Mouse (Mus musculus): ENCODE results near the gene Dst.

The Dst gene

GRCm38 (mm10) chr1:34167151-34168057, 259.4 kb downstream of the Dst start:
- DNase-seq (ENCODE audit: low read depth, low spot score) = no peak

- DNase-seq (ENCODE audit: low read depth, low spot score) = no peak
These were observed 261.1 kb downstream of the Dst start for GRCm38 (mm10) chr1:34169086-34169485.

GRCm38 (mm10) chr1:34174517-34174916, 266.5 kb downstream of the Dst start:
- no peak for DNase-seq (ENCODE audit: low read depth, low spot score)

- DNase-seq (ENCODE audit: low read depth, low spot score) = no peak
These were observed 266.9 kb downstream of the Dst start for GRCm38 (mm10) chr1:34174961-34175360.

GRCm38 (mm10) chr1:34178022-34178727, 270.1 kb downstream of the Dst start:
- DNase-seq (ENCODE audit: low read depth, low spot score) = no peak

GRCm38 (mm10) chr1:34179756-34180155, 271.7 kb downstream of the Dst start:
- no peak for DNase-seq (ENCODE audit: low read depth, low spot score)

- DNase-seq (ENCODE audit: low read depth, low spot score) = no peak
These were observed 274.6 kb downstream of the Dst start for GRCm38 (mm10) chr1:34182406-34183249.

GRCm38 (mm10) chr1:34183250-34183926, 275.4 kb downstream of the Dst start:
- no peak for DNase-seq (ENCODE audit: low read depth, low spot score)

GRCm38 (mm10) chr1:34184266-34184665, 276.2 kb downstream of the Dst start:
- DNase-seq (ENCODE audit: low read depth, low spot score) = no peak

GRCm38 (mm10) chr1:34186033-34186432, 278.0 kb downstream of the Dst start:
- DNase-seq (ENCODE audit: low read depth, low spot score) = no peak

GRCm38 (mm10) chr1:34187501-34187900, 279.5 kb downstream of the Dst start:
- DNase-seq (ENCODE audit: low read depth, low spot score) = no peak

- no peak for DNase-seq (ENCODE audit: low read depth, low spot score)
These were observed 280.8 kb downstream of the Dst start for GRCm38 (mm10) chr1:34188721-34189236.

GRCm38 (mm10) chr1:34189318-34189717, 281.3 kb downstream of the Dst start:
- no peak for DNase-seq (ENCODE audit: low read depth, low spot score)

GRCm38 (mm10) chr1:34189970-34190369, 281.9 kb downstream of the Dst start:
- DNase-seq (ENCODE audit: low read depth, low spot score) = no peak

- DNase-seq (ENCODE audit: low read depth, low spot score) = no peak
These were observed 284.1 kb downstream of the Dst start for GRCm38 (mm10) chr1:34192174-34192573.

- DNase-seq (ENCODE audit: low read depth, low spot score) = no peak
These were observed 292.8 kb downstream of the Dst start for GRCm38 (mm10) chr1:34200791-34201190.

GRCm38 (mm10) chr1:34201483-34201882, 293.5 kb downstream of the Dst start:
- DNase-seq (ENCODE audit: low read depth, low spot score) = no peak

- no peak for DNase-seq (ENCODE audit: low read depth, low spot score)
These were observed 303.7 kb downstream of the Dst start for GRCm38 (mm10) chr1:34211704-34212103.

- no peak for DNase-seq (ENCODE audit: low read depth, low spot score)
These were observed 308.4 kb downstream of the Dst start for GRCm38 (mm10) chr1:34216456-34216855.

- peak; percentile 48 for DNase-seq (ENCODE audit: low read depth, low spot score)
These were observed 310.3 kb downstream of the Dst start for GRCm38 (mm10) chr1:34218323-34218722.

GRCm38 (mm10) chr1:34218801-34219200, 310.8 kb downstream of the Dst start:
- DNase-seq (ENCODE audit: low read depth, low spot score) = no peak

Measured in WW6 (cell line).